Mouse (Mus musculus): ENCODE data around the gene Sh2b3.

Sh2b3 gene

DNA sequence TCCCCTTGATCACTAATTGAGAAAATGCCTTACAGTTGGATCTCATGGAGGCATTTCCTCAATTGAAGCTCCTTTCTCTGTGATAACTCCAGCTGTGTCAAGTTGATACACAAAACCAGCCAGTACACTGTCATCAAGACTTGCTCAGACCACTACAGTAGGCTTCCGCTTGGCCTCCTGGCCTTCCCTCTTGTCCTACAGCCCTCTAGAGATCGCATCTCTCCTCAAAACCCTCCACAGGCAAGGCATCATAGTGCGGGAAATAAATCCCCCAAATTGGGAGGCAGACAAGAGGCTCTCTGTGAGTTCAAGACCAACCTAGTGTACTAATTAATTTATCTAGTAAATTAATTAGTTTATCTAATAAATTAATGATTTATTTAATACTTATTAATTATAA is 9.8 kb upstream of the Sh2b3 start:
- in situ Hi-C loops (cut with MboI; ENCODE audit: unreplicated experiment in 2 of 2): loop anchor here (5.0 to 10.0 kb wide), 3 partner anchors 35 to 222 kb away; no protein-coding TSS in a partner anchor

DNA sequence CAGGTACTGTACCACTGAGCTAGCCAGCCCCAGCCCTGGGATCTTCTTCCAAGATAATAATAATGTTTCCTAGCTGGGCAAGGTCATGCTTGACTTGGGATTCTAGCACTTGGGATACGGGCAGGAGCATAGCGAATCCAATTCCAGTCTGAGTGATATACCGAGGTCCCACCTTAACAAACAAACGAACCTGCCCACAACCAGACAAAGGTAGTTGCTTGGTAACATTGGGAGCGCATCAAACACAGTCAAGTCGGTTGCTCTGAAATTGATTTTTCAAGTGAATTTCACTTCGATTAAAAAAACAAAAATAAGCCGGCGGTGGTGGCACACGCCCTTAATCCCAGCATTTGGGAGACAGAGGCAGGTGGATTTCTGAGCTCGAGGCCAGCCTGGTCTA is 8.9 kb upstream of the Sh2b3 start:
- in situ Hi-C loops (cut with MboI; ENCODE audit: unreplicated experiment in 2 of 2): loop anchor here (5.0 to 10.0 kb wide), 3 partner anchors 34 to 222 kb away; no protein-coding TSS in a partner anchor

DNA sequence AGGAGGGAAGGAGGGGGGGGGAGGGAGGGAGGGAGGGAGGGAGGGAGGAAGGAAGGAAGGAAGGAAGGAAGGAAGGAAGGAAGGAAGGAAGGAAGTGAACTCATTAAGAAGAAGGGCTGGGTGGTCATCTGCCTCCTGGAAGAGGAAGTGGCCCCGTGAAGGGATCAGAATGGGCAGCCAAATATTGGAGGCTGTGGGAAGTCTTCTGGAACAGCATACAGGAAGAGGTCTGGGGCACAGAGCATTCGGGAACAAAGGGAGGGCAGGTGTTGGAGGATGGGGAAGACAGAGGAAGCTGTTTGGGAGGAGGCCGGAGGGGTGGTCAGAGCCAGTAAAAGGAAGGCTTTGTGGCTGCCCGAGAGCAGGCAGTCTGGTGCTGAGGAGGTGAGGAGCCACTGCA is 7.9 kb upstream of the Sh2b3 start:
- in situ Hi-C loops (cut with MboI; ENCODE audit: unreplicated experiment in 2 of 2): loop anchor here (5.0 to 10.0 kb wide), 3 partner anchors 33 to 221 kb away; no protein-coding TSS in a partner anchor

DNA sequence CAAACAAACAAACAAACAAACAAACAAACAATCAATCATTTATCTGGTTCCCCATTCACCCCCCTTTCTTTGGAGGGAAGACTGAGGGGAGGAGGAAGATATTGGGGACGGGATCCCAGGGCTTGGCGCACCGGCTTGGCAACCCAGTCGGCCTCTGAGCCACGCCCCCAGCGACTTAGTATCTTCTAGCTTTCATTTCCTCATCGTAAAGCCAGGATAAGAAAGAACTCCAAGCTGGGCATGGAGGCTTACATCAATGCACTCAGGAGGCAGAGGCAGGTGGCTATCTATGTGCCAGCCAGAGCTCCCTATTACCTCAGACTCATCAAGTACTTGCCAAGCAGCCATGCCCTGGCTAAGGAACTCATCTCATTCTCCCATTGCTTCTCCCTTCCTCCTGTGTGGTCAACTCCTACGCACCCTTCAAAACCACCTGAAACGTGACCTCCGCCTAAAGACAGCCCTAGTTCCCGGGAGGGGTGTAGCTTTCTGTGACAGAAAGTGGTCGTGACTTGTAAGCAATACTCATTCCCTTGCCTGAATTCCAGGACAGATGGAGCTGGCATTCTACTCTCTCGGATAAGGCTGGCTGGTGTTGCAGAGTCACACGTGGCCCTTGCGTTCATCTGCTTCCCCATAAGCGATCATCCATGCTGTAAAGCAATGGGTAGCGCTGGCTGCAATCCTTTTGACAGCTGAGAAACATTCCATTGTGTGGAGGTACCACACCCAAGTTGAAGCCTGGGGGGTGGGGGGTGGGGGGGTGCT is 5.9 kb upstream of the Sh2b3 start:
- in situ Hi-C loops (cut with MboI; ENCODE audit: unreplicated experiment in 2 of 2): loop anchor here (10.0 kb wide), 2 partner anchors 49 to 219 kb away; no protein-coding TSS in a partner anchor

DNA sequence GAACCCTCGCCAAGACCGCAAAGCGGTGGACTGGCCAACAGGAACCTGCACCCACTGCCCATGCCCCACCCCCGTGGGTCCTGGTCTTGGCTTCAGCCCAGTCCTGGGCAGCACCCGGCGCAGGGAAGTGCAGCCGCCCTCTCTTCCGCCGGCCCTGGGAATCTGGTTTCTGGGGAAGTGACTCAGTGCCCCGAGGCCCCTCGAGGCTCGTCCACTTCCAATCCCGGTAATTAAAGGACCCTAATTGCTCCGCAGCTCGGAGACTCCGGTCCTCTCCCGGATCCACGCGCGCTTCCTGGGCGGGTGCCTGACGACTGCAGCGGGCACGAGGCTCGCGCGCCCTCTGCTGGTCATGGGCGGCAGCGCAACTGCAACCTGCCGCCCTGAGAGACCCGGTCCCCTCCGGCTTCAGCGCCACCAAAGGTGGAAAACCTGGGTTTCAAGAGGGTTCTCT is 5.2 kb upstream of the Sh2b3 start:
- in situ Hi-C loops (cut with MboI; ENCODE audit: unreplicated experiment in 2 of 2): loop anchor here (10.0 kb wide), 2 partner anchors 48 to 218 kb away; no protein-coding TSS in a partner anchor

DNA sequence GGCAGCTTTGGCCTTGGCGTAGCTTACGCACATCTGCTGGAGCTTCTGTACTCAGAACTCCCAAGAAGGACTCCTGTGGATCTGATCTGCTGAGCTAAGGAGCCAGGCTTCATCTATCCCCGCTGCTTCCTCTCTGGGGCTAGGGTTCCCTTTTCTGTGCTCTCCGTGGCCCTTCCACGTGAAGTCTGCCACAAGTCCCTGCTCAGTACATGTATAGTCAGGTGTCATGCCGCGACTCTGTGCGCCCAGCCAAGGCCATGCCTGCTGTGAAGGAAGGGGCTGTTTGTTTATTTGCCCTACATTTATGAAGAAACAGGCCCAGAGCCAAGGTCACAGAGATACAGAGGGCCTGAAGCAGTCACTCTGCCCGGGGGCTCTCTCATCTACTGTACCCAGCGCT is 4.5 kb upstream of the Sh2b3 start:
- in situ Hi-C loops (cut with MboI; ENCODE audit: unreplicated experiment in 2 of 2): loop anchor here (10.0 kb wide), 2 partner anchors 47 to 217 kb away; no protein-coding TSS in a partner anchor

DNA sequence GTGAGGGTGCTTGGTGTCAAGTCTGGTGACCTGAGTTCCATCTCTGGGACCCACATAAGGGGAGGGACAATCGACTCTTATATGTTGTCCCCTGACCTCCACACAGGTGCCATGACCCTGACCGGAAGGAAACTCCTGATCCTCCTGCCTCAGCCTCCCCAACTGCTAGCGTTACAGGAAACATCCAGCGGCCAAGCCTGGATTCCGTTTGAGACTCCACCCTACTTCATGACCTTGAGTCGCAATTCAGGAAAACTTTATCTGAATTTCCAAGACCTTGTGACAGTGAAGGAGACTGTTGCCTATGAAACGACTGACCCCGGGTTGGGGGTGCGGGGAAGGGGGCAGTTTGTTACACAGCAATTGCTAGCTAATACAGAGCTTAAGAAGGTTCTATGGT is 4.1 kb upstream of the Sh2b3 start:
- in situ Hi-C loops (cut with MboI; ENCODE audit: unreplicated experiment in 2 of 2): loop anchor here (10.0 kb wide), 2 partner anchors 47 to 217 kb away; no protein-coding TSS in a partner anchor

DNA sequence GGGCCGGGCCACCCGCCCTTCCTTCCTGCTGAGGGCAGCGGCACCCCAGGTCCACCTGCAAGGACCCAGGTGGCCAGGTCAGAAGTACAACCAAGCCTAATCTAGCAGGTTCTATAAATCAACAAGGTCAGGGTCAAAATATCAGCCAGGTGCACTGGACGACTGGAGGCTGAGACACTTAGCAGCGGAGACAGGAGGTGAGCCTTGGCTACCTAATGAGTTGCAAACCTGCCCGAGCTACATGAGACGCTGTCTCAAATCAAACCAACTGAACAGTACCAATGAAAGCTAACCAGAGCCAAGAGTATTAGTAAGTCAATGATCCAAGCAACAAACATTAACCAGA is 1.7 kb upstream of the Sh2b3 start:
- in situ Hi-C loops (cut with MboI; ENCODE audit: unreplicated experiment in 2 of 2): loop anchor here in 1 of 2 experiments (10.0 kb wide), 1 partner anchor 386 kb away; no protein-coding TSS in a partner anchor

DNA sequence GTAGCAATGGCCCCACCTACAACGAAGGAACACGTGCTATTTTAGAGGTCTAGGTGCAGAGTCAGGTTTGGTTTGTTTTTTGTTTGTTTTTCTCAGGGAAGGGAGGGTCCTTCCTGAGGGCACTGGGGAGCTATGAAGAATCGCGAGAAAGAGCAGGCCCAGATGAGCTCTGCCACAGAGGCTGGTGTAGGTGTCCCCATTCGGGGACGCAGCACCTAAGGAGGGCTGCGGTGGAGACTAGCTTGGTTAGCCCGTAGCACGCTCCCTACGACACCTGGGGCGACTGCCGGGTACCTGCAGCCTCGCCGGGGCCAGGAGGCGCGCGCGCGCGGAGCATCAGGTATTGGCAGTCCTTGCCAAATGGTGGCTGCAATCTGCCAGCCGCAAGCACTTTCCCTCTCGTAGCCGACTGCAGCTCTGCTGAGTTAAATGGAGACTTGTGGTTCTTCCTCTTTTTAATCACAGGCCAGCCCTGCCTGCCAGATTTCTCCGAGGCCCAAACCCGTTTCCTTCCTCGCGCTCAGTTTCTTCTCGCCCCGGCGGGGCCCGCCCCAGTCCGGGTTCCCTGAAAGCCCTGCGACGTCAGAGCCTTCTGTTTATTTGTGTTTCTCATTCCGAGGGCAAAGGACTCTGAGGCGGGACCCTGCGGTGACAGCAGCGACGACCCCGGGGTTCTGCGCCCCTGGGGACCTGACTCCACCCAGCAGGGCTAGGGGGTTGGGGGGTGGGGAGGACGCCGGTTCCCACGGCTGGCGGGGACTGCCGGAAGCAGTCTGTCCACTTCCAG is 1.1 kb upstream of the Sh2b3 start:
- in situ Hi-C loops (cut with MboI; ENCODE audit: unreplicated experiment in 2 of 2): loop anchor here in 1 of 2 experiments (10.0 kb wide), 1 partner anchor 386 kb away; no protein-coding TSS in a partner anchor

DNA sequence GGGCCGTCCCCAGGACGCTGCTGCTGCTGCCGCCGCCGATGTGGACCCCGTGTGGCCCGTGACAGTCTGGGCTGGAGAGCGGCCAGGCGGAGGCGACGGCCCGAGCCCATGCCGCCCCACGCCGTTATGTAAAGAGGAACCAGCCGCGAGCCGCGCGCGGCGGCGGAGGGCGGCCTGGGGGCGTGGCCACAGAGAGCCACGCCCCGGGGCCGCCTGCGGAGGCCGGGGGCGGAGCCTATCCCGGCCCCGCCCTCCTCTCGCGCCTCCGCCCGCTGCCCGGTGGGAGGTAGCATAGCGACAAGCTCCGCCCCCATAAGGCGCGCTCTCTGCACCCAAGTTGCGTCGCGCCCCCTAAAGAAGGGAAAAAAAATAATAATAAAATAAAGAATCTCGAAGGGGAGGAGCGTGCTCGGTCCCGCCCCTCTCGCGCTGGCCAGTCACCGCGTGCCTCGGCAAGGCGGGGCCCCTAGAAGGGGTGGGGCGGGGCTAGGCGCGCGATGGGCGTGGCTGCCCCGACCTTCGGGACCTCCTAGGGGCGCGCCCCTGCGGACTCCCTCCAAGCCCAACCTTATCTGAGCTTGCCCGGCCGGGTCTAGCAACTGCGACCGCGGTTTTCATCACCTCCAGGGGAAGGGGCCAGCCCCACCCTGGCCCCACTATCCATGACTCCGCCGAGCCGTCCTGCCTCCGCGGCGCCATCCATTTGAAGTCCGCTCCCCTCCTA is 592 bp downstream of the Sh2b3 start:
- in situ Hi-C loops (cut with MboI; ENCODE audit: unreplicated experiment in 2 of 2): loop anchor here in 1 of 2 experiments (10.0 kb wide), 1 partner anchor 388 kb away; no protein-coding TSS in a partner anchor

DNA sequence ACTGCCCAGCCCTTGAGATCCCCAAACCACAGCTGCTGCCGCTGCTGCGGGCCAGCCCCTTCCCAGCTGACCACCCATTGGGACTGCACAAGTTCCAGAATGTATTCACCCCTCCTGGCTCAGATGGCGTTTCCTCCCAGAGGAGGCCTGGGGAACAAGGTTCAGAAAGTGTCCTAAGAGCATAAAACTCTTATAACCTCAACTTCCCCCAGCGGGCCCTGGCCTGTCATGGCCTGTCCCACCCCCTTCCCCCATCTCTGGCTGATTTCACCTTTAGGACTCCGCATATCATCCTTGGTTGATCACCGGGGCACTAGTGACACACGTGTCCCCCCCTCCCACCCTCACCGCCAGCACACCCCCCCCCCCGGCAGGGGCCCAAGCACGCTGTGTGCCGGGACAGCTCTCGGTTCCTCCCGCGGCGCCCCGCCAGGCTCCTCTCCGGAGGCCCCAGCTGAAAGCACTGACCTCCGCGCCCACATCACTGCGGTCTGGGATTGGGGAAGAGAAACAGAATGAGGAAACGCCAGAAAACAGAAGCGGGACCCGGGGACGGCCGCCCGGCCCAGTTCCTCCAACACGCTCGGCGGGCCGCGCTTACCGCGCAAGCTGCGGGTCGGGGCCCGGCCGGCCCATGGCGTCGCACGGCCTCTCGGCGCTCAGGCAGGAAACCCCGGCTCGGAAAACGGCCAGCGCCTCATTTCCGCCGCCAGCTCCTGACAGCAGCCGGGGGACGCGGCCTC is 1.3 kb downstream of the Sh2b3 start:
- in situ Hi-C loops (cut with MboI; ENCODE audit: unreplicated experiment in 2 of 2): loop anchor here in 1 of 2 experiments (10.0 kb wide), 1 partner anchor 389 kb away; no protein-coding TSS in a partner anchor

DNA sequence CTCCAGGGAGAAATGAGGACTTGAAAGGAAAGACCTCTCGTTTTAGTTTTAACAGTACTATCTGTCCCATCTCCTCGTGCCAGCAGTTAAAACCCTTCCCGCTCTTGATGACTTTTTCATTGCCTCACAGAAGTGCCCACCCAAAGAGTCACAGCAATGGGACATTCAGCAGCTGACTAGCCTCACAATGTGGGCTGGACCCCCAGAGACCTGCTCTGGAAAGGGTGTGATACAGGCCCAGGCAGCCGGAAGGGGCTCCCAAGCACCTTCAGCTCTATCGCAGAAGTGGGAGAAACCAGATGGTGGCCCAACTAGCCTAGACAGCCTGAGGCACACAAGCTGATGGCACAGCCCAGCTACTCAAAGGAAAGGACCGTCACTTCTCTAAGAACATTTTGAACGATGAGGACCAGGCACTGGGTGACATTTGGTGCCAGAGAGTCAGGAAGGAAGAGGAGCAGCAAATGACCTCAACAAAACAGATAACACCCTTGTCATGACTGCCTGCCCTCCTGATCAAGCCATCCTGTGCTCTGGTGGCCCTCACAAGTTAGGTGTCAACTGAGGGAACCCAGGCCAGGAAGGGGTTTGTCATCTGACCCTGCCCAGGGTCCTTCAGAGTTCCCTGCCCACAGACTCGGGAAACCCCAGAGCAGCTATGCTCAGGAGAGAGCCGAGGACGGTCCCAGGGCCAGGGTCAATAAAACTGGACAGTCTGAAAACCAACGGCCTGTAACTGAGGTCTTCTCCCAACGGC is 2.3 kb downstream of the Sh2b3 start:
- in situ Hi-C loops (cut with MboI; ENCODE audit: unreplicated experiment in 2 of 2): loop anchor here in 1 of 2 experiments (10.0 kb wide), 1 partner anchor 390 kb away; no protein-coding TSS in a partner anchor

DNA sequence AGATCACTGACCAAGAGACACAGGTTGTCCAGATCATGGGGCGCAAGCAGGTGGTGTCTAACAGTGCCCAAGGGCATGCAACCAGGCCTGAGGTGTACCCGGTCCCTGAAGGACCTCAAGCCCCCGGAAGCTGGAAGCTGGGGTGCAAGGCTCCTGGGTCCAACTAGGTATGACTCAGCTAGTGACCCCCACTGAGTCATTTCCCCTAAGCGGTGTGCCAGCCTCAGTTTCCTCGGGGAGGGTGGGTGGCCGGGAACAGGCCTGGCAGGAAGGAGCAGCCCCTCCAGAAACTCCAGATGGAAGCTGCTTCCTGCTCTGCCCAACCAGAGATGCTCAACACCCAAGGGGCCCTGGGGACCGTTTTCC is 3.2 kb downstream of the Sh2b3 start:
- in situ Hi-C loops (cut with MboI; ENCODE audit: unreplicated experiment in 2 of 2): loop anchor here in 1 of 2 experiments (10.0 kb wide), 1 partner anchor 391 kb away; no protein-coding TSS in a partner anchor

DNA sequence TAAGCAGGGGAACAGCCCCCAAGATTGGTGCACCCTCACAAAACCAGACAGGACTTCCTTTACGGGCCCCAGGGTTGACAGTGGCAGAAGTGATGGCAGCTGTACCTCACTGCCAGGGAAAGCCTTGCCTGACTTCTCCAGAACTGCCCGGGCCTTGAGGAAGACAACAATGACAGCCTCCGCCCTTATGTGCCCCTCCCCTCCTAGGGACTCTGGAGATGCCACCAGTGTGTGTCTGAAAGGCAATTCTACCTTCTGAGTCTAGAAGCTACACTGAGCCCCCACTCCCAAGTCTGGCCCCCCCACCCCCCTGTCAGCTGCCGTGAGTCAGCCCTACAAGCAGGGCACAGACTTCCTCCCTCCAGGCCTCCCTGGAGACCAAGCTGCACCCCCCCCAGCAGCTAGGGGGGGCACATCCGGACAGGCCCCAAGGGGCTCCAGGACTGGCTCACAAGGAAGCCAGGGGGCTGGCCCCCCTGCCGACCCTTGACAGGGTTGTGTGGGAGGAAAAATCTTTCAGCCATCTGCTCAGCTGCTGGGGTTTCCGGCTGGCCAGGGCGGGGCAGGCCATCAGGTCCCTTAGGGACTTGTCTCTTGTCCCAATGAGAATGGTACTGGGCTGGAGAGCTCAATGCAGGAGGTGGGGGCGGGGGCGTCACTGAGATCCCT is 3.7 kb downstream of the Sh2b3 start:
- in situ Hi-C loops (cut with MboI; ENCODE audit: unreplicated experiment in 2 of 2): loop anchor here in 1 of 2 experiments (10.0 kb wide), 1 partner anchor 391 kb away; no protein-coding TSS in a partner anchor

DNA sequence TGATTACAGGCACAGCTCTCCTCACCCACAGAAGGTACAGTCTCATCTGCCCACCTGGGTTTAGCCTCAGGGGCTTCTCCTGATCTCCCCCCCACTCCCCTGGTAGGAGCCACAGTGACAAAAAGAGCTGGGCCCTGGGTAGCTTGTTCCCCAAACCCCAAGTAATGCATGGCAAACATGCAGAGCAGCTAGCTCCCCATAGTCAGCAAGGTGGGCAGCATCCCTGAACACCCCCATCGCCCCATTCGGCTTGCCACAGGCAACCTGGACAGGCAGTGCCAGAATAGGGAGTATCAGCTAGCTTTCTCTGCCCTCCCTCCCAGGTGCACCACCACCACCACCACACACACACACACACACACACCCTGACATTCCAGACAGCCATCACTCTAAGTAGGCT is 4.3 kb downstream of the Sh2b3 start:
- in situ Hi-C loops (cut with MboI; ENCODE audit: unreplicated experiment in 2 of 2): loop anchor here in 1 of 2 experiments (10.0 kb wide), 1 partner anchor 392 kb away; no protein-coding TSS in a partner anchor

DNA sequence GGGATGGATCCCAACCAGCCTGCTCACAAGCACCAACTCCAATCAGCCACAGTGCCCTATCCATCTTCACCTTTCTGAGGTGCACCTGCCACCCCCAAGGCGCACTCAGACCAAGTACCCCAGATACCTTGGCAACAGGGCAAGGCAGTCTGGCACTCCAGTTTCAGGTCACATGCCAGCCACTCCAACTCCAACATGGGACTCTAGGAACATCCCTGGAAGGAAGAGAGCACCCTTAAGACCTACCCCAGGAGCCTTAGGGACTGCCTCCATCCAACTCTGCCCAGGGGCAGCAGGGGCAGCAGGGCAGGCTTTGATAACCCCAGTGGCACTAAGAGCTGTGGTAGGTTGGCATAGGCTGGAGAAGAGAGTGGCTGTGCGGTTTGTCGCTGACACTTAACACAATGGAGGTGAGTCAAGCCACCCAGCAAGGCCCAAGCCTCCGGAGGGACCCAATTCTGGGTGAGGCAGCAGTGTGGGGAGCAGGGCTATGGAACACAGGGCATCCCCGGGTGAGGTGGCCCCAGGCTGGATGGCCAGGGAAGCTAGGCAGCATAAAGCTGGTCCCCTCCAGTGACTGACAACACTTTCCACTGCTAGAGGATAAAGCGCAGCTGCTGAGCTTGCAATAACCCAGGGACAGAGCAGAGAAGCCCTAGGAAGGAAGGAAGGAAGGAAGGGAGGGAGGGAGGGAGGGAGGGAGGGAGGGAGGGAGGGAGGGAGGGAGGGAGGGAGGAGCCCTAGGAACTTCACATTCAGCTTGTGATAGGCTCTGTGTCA is 4.9 kb downstream of the Sh2b3 start:
- in situ Hi-C loops (cut with MboI; ENCODE audit: unreplicated experiment in 2 of 2): loop anchor here in 1 of 2 experiments (10.0 kb wide), 1 partner anchor 392 kb away; no protein-coding TSS in a partner anchor

DNA sequence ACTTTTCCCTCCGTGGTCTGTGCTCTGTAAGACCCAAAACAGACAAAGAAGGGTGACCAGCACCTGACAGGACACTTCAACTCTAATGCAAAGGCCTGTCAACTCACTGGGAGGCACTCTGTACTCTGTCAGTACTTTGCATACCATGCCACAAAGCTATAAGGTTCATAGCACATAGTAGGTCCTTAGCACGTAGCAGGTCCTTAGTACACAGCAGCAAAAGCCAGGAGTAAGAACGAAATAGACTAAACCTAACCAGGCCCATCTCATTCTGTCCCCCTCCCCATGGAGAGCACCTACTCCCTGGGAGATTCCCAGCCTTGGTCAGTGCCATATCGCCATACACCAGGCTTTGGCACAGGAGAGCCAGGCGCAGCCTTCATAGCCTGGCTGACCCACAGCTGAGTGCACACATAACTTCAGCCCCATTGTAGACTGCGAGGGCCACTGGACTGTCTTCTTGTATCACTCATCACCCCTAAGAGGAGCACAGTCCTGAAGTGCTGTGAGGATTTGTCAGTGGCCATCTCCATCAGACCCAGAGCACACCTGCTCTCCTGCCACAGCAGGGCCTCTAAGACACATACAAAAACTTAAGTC is 6.3 kb downstream of the Sh2b3 start:
- in situ Hi-C loops (cut with MboI; ENCODE audit: unreplicated experiment in 2 of 2): loop anchor here in 1 of 2 experiments (10.0 kb wide), 1 partner anchor 394 kb away; no protein-coding TSS in a partner anchor
